Mouse (Mus musculus) hindbrain, embryonic 15.5 days (tissue): ENCODE measurements around the gene Gpx1. TPM values are rescaled to one million over a fixed set of nuclear protein-coding genes. Genes with fewer than 3 reads are reported as not detected.
A peak's percentile ranks its signal among the peaks of the same experiment; 100 is the strongest.

Source experiments
- ATAC-seq: fragments of 200-750 bp; cut with Nextera tagmentation; 2 replicates; pipeline ENCODE4 v1.8.0; 2017; ENCODE audit warnings: low read depth, moderate number of reproducible peaks, moderate TSS enrichment; ENCODE audit not compliant: low FRiP score
- H3K27ac ChIP-seq: fragments of 300-500 bp; sonication (generic); replicated peaks from 2 replicates; pipeline ENCODE4 v1.5.1; 2015; ENCODE audit warnings: mild to moderate bottlenecking, inconsistent platforms
- H3K27me3 ChIP-seq: fragments of 300-500 bp; sonication (generic); 2 replicates; pipeline ENCODE4 v1.6.1; 2015; ENCODE audit warnings: control low read depth, inconsistent platforms
- H3K36me3 ChIP-seq: fragments of 300-500 bp; sonication (generic); 2 replicates; pipeline ENCODE4 v1.6.1; 2015; ENCODE audit warnings: control low read depth, inconsistent platforms
- H3K4me1 ChIP-seq: fragments of 300-500 bp; sonication (generic); replicated peaks from 2 replicates; pipeline ENCODE4 v1.6.1; 2015; ENCODE audit warnings: control low read depth, inconsistent platforms
- H3K4me2 ChIP-seq: fragments of 300-500 bp; sonication (generic); 2 replicates; pipeline ENCODE4 v1.6.1; 2015; ENCODE audit warnings: moderate library complexity, mild to moderate bottlenecking, inconsistent platforms
- H3K4me3 ChIP-seq: fragments of 300-500 bp; sonication (generic); 2 replicates; pipeline ENCODE4 v1.5.1; 2015; ENCODE audit warnings: mild to moderate bottlenecking, inconsistent platforms
- H3K9ac ChIP-seq: fragments of 300-500 bp; sonication (generic); 2 replicates; pipeline ENCODE4 v1.6.1; 2015; ENCODE audit warnings: inconsistent platforms
- H3K9me3 ChIP-seq: fragments of 300-500 bp; sonication (generic); 2 replicates; pipeline ENCODE4 v1.6.1; 2016; ENCODE audit warnings: control low read depth, inconsistent platforms
- WGBS: fragments of 180-500 bp; shearing (Covaris S2); methylation state at CpG from one replicate; pipeline ENCODE4 v1.1.7; 2015; 5-methylcytosine and 5-hydroxymethylcytosine counted together
- polyA plus RNA-seq: library from polyadenylated mRNA; unstranded; fragments of >200 nt; fragmentation: Nextera tagmentation; extraction: Ambion mirVana; gene quantifications from 2 replicates; pipeline ENCODE4 v1.2.1, GENCODE M21; 2015

Gpx1 gene
- polyA plus RNA-seq, 1 experiment from 2014 or later: 444 TPM

DNA sequence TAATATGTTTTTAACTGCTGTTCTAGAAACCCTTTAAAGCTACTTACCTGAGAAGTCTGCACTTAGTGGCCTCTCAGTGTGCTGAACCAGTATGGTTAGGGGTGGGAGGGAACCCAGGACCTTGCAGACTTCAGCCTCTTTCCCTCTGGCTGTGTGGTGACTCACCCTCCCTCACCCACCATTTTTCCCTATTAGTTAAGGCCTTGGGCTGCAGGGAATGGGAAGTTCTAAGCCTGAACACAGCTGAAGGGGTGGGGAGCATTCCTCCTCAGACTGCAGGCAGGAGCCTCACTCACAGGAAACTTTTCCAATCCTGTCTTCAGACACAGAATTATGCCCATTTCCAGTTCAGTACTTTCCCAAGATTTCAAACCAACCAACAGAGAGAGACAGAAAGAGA lies 3.1 kb downstream of the Gpx1 start:
- Histone ChIP-seq H3K36me3 (0 out of 2 replicates have a peak, but pooled peaks cover 4% of the 10 kb centered on the region), H3K27ac (no peak overlapping the region), H3K4me2 (no peak overlapping the region), H3K27me3 (no peaks in the 10 kb centered on the region), H3K9ac (no peak overlapping the region), H3K4me3 (no peak overlapping the region), H3K9me3 (no peaks in the 10 kb centered on the region), H3K4me1 (peaks cover 28% of the 10 kb centered on the region)
- no peak for ATAC-seq

DNA sequence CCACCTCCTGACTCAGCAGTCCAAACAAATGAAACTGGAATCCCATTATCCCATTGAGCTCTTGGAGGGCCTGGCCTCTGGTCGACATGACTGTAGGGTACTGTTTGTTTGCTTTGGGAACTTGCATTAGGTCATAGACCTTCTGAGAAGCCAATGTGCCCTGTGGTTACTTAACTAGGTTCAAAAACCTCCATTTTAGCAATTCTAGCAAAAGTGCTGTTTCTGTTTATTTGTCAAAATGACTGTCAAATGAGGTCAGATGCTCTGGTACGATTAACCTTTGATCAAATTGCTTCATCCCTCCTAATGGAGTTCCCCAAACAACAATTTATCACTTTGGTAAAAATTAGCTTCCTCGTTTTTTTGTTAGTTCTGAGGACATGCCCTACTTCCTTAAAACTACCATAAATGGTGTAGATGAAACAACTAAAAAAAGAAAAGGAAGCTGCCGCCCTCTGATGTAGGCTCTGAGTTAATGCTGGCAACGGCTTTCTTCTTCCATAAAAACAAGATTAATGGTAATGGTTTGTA lies 3.7 kb downstream of the Gpx1 start:
- Histone ChIP-seq H3K9me3 (no peaks in the 10 kb centered on the region), H3K4me3 (no peak overlapping the region), H3K36me3 (0 out of 2 replicates have a peak, but pooled peaks cover 4% of the 10 kb centered on the region), H3K27me3 (no peaks in the 10 kb centered on the region), H3K4me2 (no peak overlapping the region), H3K4me1 (peaks cover 32% of the 10 kb centered on the region), H3K27ac (no peak overlapping the region), H3K9ac (no peak overlapping the region)
- ATAC-seq: no peak
- WGBS: 54% methylated on average over 5 of the region's 5 CpGs

DNA sequence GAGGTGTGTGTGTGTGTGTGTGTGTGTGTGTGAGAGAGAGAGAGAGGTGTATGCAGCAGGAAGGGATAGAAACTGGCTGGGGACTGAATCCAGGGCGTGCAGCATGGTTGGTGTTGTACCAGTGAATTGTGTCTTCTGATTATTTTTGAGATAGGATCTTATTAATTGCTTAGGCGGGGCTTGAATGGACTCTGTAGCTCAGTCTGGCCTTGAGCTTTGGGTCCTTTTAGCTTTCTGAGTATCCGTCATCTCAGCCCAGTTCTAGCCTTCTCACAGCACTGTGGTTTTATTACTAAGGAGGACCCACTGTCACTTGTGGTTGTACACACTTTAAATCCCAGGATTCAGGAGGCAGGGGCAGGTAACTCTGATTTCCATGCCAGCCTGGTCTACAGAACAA lies 4.6 kb downstream of the Gpx1 start:
- ATAC-seq: no peak
- no peak overlapping the region for H3K9ac ChIP-seq
- H3K27ac ChIP-seq: no peak overlapping the region
- H3K36me3 ChIP-seq: no peaks in the 10 kb centered on the region
- no peaks in the 10 kb centered on the region for H3K27me3 ChIP-seq
- no peak overlapping the region for H3K4me3 ChIP-seq
- no peaks in the 10 kb centered on the region for H3K9me3 ChIP-seq
- WGBS: 82% methylated on average over 3 of the region's 3 CpGs
- no peak overlapping the region for H3K4me2 ChIP-seq
- H3K4me1 ChIP-seq: peaks cover 31% of the 10 kb centered on the region

DNA sequence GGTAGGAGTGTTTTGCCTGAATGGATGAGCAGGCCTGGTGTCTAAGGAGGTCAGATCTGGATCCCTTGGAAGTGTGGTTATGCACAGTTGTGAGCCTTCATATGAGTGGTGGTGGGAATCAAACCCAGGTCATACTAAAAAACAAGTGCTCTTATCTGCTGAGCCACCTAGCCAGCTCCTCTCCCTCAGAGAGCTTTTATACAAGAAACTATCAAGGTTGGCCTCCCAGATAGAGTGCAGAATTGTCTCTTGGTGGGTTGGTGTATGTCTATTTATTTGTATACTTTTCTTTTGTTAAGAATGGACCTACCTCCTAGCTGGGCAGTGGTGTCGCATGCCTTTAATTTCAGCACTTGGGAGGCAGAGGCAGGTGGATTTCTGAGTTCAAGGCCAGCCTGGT lies 5.1 kb downstream of the Gpx1 start:
- no peaks in the 10 kb centered on the region for H3K27me3 ChIP-seq
- H3K36me3 ChIP-seq: no peaks in the 10 kb centered on the region
- peaks cover 31% of the 10 kb centered on the region for H3K4me1 ChIP-seq
- H3K4me2 ChIP-seq: no peak overlapping the region
- H3K27ac ChIP-seq: no peak overlapping the region
- H3K9me3 ChIP-seq: no peaks in the 10 kb centered on the region
- ATAC-seq: no peak
- WGBS: 87% methylated on average over 1 of the region's 1 CpGs
- no peak overlapping the region for H3K9ac ChIP-seq
- H3K4me3 ChIP-seq: no peak overlapping the region

DNA sequence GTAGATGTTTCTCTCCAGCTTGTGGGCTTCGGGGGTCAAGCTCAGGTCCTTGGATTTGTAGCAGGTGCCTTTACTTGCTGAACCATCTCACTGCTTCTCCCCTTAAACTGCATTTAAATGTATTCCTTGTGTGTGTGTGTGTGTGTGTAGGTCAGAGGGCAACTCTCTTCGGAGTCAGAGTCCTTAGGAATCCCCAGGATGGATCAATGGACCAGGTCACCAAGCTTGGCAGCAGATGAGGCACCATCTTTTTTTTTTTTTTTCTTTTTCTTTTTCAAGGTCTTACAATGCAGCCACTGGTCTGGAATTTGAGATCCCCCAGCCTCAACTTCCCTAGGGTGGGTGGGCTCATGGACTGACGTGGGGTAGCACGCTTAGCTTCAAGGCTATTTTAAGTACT lies 5.8 kb downstream of the Gpx1 start:
- Histone ChIP-seq H3K9ac (no peak overlapping the region), H3K4me1 (peaks cover 36% of the 10 kb centered on the region), H3K9me3 (no peaks in the 10 kb centered on the region), H3K27me3 (no peaks in the 10 kb centered on the region), H3K4me3 (no peak overlapping the region), H3K4me2 (no peak overlapping the region), H3K27ac (no peak overlapping the region), H3K36me3 (no peaks in the 10 kb centered on the region)
- WGBS: 86% methylated on average over 4 of the region's 4 CpGs
- no peak for ATAC-seq

DNA sequence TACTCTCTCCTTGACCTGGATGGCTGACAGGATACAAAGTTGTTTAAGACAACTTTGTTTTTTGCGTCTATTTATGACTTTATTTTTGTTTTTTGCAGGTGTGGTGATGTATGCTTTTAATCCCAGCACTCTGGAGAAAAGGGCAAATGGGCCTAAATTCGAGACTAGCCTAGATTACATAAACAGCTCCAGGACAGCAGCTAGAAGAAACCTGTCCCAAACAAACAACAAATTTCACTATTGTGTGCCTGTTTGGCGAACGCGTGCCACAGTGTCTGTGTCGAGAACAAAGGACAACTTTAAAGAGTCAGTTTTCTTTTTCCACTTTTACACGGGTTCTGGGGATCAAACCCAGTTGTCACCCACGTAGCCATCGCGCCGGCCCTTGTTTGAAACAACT lies 8.3 kb downstream of the Gpx1 start:
- 6% methylated on average over 11 of the region's 11 CpGs for WGBS
- no peak for ATAC-seq

DNA sequence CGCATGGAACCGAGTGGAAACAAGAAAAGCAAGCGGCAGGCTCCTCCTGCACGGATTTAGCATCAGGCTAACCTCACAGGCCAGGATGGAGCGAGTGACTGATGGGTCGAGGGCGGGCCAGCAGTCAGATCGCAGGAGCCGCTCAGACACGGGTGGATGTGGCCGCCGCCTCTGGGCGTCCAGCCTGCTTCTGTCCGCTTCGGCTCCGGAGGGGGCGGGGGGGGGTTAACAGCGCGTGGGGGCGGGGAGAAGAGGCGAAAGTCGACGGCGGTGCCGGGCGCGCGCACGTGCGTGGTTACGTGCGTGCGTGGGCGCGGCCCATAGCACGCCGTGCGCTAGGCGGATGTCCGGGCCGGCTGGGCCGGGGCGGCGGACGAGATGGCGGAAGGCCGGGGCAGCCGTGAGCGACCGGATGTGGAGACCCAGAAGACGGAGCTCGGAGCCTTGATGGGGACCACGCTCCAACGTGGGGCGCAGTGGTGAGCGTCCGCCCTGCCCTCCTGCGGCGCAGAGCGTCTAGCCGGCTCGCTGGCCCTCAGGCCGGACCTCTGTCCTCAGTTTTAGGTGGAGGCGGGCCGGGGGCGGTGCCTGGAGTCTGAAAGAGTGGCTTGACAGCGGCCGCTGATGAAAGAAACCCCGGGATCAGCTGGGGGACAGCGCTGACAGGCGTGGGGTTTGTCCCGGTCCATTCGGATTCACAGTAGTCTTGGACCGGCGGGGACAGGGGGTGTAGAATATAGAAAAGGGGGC lies 9.0 kb downstream of the Gpx1 start, which contains the start of gene Usp4:
TSS of gene Usp4 (plus strand) at position 314 of the 750 bp plus-strand sequence.
- under 1% methylated on average over 70 of the region's 75 CpGs for WGBS
- Histone ChIP-seq H3K9ac (peak within 1 kb of the TSS; percentile 75), H3K27me3 (no peaks in the 10 kb centered on the region), H3K4me2 (peak within 1 kb of the TSS; percentile 77), H3K36me3 (peaks cover 27% of the 10 kb centered on the region), H3K4me1 (peaks cover 31% of the 10 kb centered on the region), H3K9me3 (no peaks in the 10 kb centered on the region), H3K27ac (peak within 1 kb of the TSS; percentile 94), H3K4me3 (peak within 1 kb of the TSS; percentile 64)
- ATAC-seq: peak; percentile 96

More for the DNA sequence above, 8.3 kb downstream of the Gpx1 start:
- Histone ChIP-seq H3K36me3 (peaks cover 20% of the 10 kb centered on the region), H3K9me3 (no peaks in the 10 kb centered on the region), H3K4me3 (peak overlapping the region; percentile 64), H3K9ac (peak overlapping the region; percentile 75), H3K4me2 (peak overlapping the region; percentile 77), H3K27me3 (no peaks in the 10 kb centered on the region), H3K4me1 (peaks cover 31% of the 10 kb centered on the region), H3K27ac (peak overlapping the region; percentile 94)

DNA sequence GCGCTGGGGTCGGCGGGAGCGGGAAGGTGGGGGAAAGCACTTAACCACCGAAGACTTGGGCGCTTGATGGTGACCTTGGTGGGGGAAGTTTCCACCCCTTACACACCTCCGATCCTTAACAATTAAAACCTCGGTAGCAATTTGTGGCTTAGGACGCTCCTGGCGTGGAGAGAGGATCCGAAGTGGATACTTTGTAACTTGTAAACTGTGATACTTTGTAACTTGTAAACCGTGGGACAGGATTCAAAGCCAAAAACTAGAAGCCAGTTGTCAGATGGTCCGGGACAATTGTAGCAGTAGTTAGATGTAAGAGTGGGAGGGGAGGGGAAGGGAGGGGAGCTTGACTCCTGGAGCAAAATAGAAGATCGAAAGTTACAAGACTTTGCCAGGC lies 9.6 kb downstream of the Gpx1 start:
- Histone ChIP-seq H3K4me3 (peak overlapping the region; percentile 64), H3K27ac (peak overlapping the region; percentile 94), H3K27me3 (no peaks in the 10 kb centered on the region), H3K36me3 (peaks cover 32% of the 10 kb centered on the region), H3K9ac (peak overlapping the region; percentile 75), H3K4me2 (peak overlapping the region; percentile 77), H3K4me1 (peaks cover 31% of the 10 kb centered on the region), H3K9me3 (no peaks in the 10 kb centered on the region)
- WGBS: 9% methylated on average over 14 of the region's 14 CpGs
- ATAC-seq: no peak; the same call in 1 of the 2 replicates

DNA sequence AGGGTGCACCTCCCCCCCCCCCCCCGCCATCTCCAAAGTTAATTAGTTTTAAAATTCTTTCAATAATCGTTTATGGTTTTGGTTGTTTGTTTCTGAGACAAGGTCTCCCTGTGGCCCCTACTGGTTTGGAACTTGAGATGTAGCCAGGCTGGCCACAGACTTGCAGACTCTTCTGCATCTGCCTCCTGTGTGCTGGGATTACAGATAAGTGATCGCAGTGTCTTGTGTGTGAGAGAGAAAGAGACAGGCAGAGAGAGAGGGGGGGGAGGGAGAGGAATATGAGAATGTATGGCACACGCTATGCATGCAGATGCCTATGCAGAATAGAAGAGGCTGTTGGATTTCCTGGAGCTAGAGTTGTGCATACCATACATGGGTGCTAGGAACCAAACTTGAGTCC lies 11.0 kb downstream of the Gpx1 start:
- H3K4me2 ChIP-seq: no peak overlapping the region
- peaks cover 47% of the 10 kb centered on the region for H3K36me3 ChIP-seq
- H3K27ac ChIP-seq: no peak overlapping the region
- H3K4me1 ChIP-seq: peaks cover 31% of the 10 kb centered on the region
- no peak overlapping the region for H3K4me3 ChIP-seq
- H3K27me3 ChIP-seq: no peaks in the 10 kb centered on the region
- 96% methylated on average over 4 of the region's 4 CpGs for WGBS
- H3K9me3 ChIP-seq: no peaks in the 10 kb centered on the region
- ATAC-seq: no peak
- H3K9ac ChIP-seq: no peak overlapping the region

DNA sequence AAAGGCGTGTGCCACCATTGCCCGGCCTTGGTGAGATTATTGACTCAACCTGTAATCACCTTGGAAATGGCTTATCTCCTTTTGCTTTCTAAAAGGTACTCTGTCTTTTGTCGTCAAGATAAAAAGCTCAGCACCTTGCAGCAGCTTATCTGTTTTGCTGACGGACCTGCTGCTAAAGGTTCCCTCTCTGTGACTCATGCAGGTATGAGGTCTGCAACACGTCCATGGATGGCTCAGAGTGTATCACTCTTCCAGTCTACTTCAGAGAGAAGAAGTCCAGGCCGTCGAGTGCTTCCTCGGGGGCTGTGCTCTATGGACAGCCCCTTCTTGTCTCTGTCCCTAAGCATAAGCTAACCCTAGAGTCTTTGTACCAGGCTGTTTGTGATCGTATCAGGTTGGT lies 39.5 kb downstream of the Gpx1 start:
- no peak for ATAC-seq

DNA sequence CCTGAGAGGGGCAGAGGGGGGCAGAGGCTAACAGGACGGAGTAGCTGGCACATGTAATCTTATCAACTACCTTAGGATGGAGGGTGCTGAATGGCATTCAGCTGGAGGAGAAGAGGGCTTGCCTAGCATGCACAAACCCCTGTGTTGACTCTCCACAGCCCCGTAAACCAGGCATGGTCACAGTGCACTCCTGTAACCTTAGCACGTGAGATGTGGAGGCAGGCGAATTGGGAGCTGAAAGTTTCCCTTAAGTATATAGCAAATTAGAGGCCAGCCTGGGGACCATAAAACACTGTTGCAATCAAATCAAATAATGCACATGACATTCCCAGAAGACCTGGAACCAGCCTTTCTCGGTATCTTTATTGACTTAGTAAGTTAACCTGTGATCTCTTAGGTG lies 40.0 kb downstream of the Gpx1 start:
- H3K36me3 ChIP-seq: peaks cover 85% of the 10 kb centered on the region
- no peaks in the 10 kb centered on the region for H3K9me3 ChIP-seq
- ATAC-seq: no peak
- H3K27ac ChIP-seq: no peak overlapping the region
- H3K4me3 ChIP-seq: no peak overlapping the region
- 90% methylated on average over 5 of the region's 5 CpGs for WGBS
- no peaks in the 10 kb centered on the region for H3K27me3 ChIP-seq
- no peak overlapping the region for H3K9ac ChIP-seq
- H3K4me2 ChIP-seq: no peak overlapping the region
- H3K4me1 ChIP-seq: no peaks in the 10 kb centered on the region

More for the DNA sequence above, 39.5 kb downstream of the Gpx1 start:
- Histone ChIP-seq H3K9me3 (no peaks in the 10 kb centered on the region), H3K4me1 (no peaks in the 10 kb centered on the region), H3K27me3 (no peaks in the 10 kb centered on the region), H3K4me2 (no peak overlapping the region), H3K27ac (no peak overlapping the region), H3K9ac (no peak overlapping the region), H3K4me3 (no peak overlapping the region), H3K36me3 (peaks cover 85% of the 10 kb centered on the region)
- WGBS: 96% methylated on average over 9 of the region's 9 CpGs

DNA sequence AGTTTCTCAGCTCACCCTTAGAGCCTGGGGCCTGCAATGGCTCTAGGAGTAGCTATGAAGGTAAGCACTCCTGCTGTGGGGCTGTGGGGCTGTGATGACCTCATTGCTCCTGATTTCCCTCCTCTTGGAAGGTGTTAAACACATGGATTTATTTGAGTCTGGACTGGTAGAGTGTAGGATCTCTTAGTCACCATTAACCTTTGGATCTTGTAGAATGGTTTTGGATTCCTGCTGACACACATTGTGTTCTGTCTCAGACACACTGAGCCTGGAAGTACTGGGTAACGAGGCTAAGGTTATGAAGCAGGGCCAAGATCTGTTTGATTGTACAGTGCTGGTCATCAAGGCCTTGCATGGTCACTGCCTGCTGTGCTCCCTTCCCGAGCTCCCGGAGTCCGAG lies 40.6 kb downstream of the Gpx1 start:
- no peak for ATAC-seq
- WGBS: 92% methylated on average over 4 of the region's 4 CpGs
- Histone ChIP-seq H3K4me2 (no peak overlapping the region), H3K9me3 (no peaks in the 10 kb centered on the region), H3K4me1 (no peaks in the 10 kb centered on the region), H3K9ac (no peak overlapping the region), H3K4me3 (no peak overlapping the region), H3K27me3 (no peaks in the 10 kb centered on the region), H3K36me3 (peaks cover 85% of the 10 kb centered on the region), H3K27ac (no peak overlapping the region)
